Mouse (Mus musculus) kidney, adult 11 months (tissue): ENCODE measurements at regions not wholly inside any gene's neighbourhood (a gene's known extent, or its start where the extent isn't known, plus 50 kb on each side); places are given as distances from the start of the nearest gene placed in this dataset.
A peak's percentile ranks its signal among the peaks of the same experiment; 100 is the strongest.

Experiments used
- DNase-seq: peaks from one replicate; pipeline ENCODE4 v3.0.0; 2022

GRCm38 (mm10) chr6:112152535-112153364 is 120.8 kb upstream of the Lmcd1 start:
- no peak for DNase-seq

DNA sequence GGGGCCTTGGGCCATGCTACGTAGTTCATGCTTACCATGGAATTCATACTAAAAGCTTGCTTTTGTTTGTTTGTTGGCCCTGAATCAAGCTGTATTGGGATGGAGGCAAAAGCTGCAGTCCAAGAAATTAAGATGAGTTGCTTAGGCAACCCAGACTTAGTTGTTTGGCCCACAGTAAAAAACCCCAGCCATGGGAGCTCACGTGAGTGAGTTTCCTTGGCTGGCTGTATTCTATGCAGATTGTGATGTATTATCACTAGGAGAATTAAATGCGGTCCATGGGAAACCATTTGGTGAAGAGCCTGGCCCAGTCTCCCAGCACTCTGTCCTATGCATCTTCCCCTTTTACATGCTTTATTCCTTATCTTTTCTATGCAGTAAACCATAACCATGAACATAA is 106.1 kb upstream of the Lmcd1 start:
- no peak for DNase-seq

DNA sequence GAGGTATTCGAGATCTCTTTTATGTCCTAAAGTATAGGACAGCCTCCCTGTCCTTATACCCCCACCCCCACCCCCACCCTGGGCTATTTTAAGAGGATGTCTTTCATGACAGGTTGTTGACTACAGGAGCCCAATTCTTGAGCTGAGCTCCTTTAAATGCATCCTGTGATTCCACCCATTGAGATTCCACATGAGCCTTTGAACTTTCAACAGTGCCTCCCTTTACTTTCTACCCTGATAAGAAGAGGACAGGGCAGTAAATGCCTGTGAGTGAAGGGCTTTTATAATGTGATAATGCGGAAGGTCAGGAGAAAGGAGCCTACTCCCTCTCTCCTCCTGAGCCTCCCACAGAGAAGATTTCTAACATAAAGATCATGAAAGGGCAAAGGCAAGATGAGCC is 97.2 kb upstream of the Lmcd1 start:
- DNase-seq, result no peak

GRCm38 (mm10) chr6:112187636-112188035 is 85.9 kb upstream of the Lmcd1 start:
- DNase-seq, result no peak

- peak; percentile 25 for DNase-seq
These were observed 82.5 kb upstream of the Lmcd1 start for GRCm38 (mm10) chr6:112191032-112191431.

- DNase-seq, result peak; percentile 68
These were observed 76.1 kb upstream of the Lmcd1 start for GRCm38 (mm10) chr6:112197445-112197844.

DNA sequence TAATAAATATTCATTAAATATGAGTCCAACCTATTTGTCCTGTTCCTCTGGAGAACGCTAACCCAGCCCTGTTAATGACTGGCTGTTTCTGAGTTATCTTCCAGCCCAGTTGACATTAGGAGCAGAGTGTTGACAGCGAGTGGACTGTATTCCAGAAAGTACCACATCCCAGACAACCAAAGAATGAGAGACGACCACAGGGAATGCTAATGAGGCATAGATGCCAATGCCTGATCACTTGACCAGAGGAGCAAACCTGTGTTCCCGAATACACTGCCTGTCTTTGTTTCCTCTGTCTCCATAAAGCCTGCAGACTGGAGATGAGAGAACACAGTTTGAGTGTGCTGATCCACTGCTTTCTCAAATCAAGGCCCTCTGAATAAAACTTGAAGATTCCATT is 74.3 kb upstream of the Lmcd1 start:
- no peak for DNase-seq

- DNase-seq, result no peak
These were observed 71.4 kb upstream of the Lmcd1 start for GRCm38 (mm10) chr6:112202120-112202519.

DNA sequence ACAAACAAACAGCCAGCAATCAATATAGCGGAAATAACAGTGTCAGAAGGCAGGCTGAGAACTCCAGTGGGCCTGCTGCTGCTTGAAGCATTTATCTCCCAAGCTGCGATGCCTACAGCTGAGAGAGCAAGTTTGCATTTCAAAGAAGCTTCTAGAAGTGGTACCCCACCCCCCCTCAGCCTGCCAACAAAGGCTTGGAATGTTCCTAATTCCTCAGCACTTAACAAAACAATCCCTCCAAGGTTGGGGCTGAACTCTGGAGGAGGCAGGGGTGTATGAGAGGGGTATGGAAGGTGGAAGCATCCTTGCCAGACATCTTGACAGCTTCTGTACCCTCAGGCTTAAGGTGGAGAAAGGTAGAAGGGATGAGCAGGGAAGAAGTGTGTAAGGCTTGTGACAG is 70.2 kb upstream of the Lmcd1 start:
- DNase-seq, result no peak

DNA sequence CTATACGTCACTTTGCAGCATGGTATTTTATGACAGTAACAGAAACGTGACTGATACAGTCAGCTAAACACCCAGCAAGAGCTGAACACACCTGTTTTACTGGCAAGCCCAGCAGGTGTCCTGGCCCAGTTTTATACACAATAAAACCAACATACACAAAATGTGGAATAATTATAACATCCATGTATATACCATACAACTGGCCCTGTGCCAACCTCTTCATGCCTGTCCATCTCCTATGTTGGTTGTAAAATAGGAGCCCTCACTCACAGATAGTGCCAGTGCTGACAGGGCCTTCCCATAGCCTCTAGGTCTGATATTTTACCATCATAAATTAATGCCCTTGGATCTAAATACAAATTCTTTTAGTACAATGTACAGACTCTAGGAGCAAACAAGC is 68.6 kb upstream of the Lmcd1 start:
- DNase-seq, result no peak

- DNase-seq, result no peak
These were observed 68.0 kb upstream of the Lmcd1 start for GRCm38 (mm10) chr6:112205420-112205995.

DNA sequence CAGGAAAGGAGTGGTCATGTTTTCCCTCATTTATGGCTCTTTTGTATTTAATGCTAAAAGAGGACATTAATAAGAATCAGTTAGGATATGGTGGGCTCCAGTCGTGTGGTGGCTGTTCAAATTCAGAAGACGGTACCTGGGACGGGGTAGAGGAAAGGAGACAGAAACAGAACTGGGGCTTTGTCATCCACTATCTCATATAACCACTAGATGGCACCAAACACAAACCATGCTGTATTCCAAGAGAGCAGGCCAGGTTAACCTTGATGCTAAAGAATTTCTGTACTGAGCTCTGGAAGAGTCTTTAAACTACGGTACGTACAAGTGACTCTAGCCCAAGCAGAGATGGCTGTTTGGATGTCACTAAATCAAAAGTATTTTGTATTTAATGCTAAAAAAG is 66.3 kb upstream of the Lmcd1 start:
- peak; percentile 12 for DNase-seq

GRCm38 (mm10) chr6:112210238-112210950 is 63.2 kb upstream of the Lmcd1 start:
- peak; percentile 84 for DNase-seq

- no peak for DNase-seq
These were observed 56.7 kb upstream of the Lmcd1 start for GRCm38 (mm10) chr6:112216868-112217267.

DNA sequence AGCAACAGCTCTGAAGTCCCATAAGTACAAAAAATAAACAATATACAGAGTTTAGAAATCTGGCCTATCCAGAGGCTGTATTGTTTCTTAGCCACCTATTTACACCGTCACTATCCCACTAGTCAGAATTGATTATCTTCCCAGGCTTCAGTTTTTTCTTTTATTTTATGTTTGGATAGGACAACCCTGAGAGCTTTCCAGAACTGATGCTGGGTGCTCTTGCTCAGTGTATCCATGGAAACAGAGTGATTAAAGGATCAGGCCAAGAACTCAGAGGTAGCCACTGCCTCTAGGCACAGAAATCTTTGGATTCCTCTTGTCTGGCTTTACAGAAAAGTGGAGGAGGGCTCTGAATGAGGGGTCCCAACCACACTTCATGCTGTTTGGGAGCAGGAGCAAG is 55.3 kb upstream of the Lmcd1 start:
- no peak for DNase-seq

DNA sequence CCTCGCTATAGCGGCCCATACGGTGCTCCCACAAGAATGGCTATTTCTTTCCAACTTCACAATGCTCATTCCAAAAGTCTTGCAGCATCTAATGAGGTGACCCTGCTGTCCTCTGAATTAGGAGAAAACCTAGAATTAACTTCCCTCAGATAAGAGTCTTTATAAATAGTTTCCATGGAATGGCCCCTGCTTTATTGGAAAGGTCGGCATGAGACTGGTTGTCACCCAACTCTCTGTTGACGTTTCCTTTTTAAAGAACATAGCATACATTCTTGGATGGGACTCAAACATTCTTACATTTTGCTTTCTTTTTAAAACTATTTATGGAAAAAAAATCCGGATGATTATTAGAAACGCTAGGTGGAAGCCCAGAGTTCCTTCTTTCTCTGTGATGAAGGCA is 53.9 kb upstream of the Lmcd1 start:
- no peak for DNase-seq

- DNase-seq, result no peak
These were observed 53.4 kb upstream of the Lmcd1 start for GRCm38 (mm10) chr6:112220149-112220548.

DNA sequence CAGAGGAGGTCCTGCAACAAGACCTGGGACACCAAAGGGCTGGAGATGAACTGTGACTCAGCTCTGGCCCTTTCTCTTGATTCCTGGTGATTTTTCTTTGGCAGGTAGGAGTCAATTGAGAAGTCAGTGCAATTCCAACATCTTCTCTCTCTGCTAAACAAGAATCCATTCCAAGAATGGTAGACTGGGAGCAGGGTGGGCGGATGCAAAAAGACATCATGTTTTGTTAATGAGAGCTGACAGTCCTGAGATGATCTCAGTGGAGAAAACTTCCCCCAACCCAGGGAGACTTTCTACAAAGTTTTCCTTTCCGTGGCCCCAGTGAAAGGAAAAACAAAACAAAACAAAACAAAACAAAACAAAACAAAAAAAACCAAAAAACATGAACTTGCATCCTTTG is 52.2 kb upstream of the Lmcd1 start:
- no peak for DNase-seq

DNA sequence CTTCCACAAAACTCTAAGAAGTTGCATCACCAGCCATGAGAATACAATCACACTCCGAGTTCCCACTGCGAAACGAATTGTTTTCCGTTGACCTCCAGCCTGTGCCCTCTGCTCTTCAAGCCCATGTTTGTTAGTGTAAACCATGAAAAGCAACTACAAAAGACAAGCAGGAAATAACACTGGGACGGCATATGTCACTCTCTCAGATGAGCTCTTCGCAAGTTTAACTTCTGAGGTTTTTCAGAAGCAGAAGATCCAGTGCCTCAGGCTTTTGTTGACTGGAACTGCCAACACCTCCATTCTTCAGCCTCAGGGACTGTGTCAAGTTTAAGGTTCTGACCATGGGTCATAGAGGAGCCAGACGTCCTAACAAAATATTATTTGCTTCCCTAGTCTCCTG is 50.2 kb upstream of the Lmcd1 start:
- no peak for DNase-seq
